Mouse (Mus musculus) frontal cortex, adult 2 months (tissue): Measurements from ENCODE around the gene Farp2. TPM values are rescaled to one million over a fixed set of nuclear protein-coding genes. Genes with fewer than 3 reads are reported as not detected.

Source experiments
- DNase-seq, 2 experiments: peaks; one replicate each; pipeline ENCODE4 v3.0.0; 2022; ENCODE audit warnings: low spot score in 1 of 2; ENCODE audit errors: extremely low spot score in 1 of 2
- polyA plus RNA-seq: library from polyadenylated mRNA; depleted of rRNA; stranded (reverse); fragments of >200 nt; gene quantifications from 2 replicates; pipeline ENCODE4 v1.2.3, GENCODE M21; 2012

The Farp2 gene
- polyA plus RNA-seq, 1 experiment = 4.9 TPM

DNA sequence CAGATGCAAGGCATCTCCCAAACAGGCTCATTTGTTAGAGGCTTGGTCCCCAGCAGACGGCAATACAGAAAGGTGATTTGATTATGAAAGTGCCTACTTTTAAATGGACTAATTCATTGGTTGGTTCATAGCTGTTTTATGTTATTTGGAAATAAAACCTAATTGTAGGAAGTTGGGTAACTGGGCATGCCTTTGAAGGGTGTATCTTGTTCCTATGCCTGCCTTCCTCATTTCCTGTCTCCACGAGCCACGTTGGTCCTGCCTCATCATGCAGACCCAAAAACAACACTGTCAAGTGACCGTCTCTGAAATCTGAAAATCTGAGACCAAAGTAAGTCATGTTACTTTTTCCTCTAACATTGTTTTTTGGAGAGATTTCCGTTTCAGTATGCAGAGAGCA is 39.5 kb downstream of the Farp2 start:
- DNase-seq = no peak

DNA sequence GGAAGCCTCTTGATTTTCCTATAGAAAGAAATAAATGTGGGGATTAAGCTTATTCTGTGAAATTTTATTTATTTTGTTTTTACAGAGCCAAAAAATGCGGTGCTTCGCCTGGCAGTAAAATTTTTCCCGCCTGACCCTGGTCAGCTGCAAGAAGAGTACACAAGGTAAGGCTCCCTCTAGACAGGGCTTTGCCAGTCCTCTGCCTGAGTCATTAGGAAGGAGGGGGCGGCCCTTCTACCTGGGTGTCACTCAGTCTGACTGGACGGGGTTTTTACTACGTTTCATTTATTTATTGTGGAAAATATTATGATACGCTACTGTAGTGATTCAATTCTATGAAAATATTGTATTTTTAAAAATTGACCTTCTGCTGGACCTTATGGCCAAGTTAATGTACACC is 51.3 kb downstream of the Farp2 start:
- DNase-seq = no peak

DNA sequence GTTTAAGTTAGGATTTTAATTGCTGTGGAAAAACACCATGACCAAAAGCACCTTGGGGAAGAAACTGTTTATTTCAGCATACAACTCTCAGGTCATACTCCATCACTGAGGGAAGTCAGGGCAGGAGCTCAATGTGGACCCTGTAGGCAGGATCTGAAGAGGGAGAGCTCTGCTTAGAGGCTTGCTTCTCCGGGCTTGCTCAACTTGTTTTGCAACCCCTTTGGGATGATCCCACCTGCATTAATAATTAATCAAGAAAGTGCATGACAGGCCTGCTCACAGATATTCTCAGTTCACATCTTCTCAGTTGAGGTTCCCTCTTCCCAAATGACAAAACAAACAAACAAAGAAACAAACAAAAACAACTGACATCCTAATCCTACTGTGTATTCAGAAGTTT is 51.8 kb downstream of the Farp2 start:
- no peak for DNase-seq

- DNase-seq = no peak
Observed at GRCm38 (mm10) chr1:93564781-93565180, 52.9 kb downstream of the Farp2 start.

DNA sequence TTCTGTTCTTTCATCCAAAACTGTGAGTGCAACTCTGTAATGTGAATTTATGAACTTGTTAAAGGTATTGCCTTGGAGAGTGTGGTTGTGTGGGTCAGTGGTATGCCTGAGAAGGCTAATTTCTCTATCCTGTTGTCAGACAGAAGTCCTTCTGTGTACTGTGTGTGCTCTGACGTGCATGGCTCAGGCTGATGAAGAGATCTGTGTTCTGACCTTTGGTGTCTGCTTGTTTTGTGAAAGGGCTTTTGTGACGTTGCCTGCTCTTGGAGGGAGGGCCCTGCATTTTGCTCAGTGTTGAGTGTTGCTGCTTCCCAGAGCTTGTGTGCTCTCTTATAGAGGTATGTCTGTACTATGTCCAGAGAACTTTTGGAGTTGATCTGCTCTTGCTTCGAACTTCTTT is 55.1 kb downstream of the Farp2 start:
- DNase-seq = no peak

DNA sequence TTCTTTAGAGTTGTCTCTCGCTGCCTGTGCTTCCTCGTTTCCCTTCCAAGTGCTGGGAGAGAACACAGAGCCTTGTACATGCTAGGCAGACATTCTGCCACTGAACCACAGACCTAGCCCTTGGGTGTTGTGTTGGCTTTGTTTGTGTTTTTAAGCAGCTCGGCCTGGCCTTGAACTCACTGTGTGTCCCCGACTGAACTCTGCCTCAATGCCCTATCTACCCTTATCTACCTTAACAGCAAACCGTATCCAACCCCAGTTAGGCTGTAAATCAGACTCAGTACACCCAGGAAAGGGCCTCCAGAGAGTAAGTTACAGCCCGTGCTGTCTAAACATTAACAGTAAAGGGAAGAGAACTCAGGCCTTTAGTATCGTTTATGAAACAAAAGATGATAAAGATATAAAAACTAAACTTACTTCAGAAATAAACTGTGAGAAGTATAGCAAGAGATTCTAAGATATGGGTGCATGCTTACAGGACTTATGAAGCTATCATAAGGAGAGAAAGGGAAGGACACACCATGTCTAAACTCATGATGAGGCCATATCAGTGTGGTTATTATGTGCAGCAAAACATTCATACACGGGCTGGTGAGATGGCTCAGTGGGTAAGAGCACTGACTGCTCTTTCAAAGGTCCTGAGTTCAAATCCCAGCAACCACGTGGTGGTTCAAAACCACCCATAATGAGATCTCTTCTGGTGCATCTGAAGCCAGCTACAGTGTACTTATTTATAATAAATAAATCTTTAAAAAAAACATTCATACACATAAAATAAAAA is 56.0 kb downstream of the Farp2 start:
- no peak for DNase-seq

DNA sequence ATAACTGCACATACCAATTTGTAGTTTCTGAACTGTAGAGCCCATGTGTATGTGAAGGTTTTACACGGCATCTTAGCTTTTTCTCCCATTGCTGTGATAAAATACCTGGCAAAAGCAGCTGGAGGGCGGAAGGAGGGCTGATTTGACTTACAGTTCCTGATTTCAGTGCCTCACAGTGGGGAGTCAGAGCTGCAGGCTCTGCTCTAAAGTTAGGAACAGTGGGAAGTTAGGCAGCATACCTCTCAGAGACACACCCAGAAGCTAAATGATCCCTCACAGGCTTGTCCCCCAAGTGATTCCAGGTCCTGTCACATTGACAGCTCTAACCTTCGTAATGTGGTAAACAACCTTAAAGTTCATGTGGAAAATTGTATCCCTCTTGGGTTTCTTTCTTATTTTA is 65.2 kb downstream of the Farp2 start:
- DNase-seq = peak in 1 of 2 experiments; percentile 17

DNA sequence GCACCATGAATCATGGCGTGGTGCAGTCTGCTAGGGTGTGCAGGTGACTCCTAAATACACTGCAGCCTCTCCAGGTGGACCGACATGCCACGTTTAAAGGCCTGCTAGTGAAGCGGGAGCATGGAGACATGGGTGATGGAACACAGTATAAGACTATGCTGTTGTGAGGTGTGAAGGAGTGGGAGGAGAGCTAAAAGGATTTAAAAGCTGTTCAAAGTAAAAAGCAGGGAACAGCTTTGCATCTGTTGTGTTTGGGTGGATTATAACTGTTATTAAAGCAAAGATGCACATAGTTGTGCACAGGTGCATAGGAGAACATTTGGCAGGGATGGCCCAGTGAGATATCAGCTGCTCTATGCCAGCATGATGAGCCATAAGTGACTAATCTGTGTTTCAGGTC is 66.0 kb downstream of the Farp2 start:
- DNase-seq = peak; percentile 57 to 60

- no peak for DNase-seq
Observed at GRCm38 (mm10) chr1:93581545-93581944, 69.7 kb downstream of the Farp2 start.

DNA sequence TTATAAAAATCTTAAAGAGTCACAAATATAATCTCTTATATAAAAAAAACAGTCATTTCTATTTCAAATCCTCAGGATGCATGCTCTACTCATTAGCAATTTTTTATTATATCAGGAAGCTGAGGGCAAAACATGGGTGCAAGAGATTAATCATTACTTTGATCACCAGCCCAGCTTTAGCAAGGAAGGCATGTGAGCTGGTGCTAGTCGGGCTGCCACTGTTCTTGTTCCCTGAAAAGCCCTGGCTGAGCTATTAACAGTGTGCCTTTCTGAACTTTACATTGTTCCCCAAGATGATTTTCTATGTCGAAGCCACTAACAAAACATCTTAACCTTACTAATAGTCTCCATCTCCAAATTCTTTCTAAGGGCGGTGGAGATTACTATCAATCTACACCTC is 76.5 kb downstream of the Farp2 start:
- DNase-seq = no peak

DNA sequence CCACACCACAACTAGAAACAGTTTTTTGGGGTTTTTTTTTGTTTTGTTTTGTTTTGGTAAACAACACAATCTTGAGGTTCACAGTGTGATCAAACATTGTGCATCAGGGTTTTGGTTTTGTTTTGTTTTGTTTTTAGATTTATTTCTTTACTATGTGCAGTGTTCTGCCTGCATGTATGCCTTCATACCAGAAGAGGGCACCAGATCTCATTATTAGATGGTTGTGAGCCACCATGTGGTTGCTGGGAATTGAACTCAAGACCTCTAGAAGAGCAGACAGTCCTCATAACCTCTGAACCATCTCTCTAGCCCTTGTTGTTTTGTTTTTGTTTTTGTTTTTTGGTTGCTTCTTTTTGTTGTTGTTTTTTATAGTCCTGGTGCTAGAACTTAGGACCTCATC is 82.1 kb downstream of the Farp2 start:
- no peak for DNase-seq

- no peak for DNase-seq
Observed at GRCm38 (mm10) chr1:93595916-93596315, 84.0 kb downstream of the Farp2 start.

DNA sequence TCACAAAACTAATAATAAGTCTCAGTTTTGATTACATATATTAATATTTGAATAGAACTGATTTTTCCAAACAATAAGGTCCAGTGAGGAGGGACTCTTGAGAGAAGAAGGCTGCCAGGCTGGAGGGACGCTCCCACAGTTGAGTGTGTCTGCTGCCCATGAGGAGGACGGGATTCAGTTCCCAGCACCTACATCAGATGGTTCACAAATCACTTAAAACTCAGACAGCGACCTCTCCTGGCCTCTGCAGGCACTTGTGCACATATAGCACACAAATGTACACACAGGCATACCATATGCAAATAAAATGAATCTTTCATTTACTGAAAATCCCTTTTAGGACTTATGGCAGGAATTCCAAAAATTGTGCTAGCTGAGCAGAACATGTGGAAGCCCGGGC is 91.0 kb downstream of the Farp2 start:
- DNase-seq = no peak

DNA sequence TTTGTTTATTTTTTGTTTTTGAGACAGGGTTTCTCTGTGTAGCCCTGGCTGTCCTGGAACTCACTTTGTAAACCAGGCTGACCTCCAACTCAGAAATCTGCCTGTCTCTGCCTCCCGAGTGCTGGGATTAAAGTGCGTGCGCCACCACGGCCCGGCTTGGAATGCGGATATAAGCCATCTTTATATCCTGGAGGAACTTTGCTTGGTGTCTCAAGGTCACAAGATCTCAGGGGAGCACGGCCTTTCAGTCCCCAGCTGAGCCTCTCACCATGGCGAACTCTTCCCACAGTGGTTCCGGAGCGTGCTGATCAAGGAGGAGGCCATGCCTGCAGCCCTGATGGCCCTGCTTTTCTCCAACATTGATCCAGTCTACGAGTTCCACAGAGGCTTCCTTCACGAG is 92.0 kb downstream of the Farp2 start:
- DNase-seq = no peak

DNA sequence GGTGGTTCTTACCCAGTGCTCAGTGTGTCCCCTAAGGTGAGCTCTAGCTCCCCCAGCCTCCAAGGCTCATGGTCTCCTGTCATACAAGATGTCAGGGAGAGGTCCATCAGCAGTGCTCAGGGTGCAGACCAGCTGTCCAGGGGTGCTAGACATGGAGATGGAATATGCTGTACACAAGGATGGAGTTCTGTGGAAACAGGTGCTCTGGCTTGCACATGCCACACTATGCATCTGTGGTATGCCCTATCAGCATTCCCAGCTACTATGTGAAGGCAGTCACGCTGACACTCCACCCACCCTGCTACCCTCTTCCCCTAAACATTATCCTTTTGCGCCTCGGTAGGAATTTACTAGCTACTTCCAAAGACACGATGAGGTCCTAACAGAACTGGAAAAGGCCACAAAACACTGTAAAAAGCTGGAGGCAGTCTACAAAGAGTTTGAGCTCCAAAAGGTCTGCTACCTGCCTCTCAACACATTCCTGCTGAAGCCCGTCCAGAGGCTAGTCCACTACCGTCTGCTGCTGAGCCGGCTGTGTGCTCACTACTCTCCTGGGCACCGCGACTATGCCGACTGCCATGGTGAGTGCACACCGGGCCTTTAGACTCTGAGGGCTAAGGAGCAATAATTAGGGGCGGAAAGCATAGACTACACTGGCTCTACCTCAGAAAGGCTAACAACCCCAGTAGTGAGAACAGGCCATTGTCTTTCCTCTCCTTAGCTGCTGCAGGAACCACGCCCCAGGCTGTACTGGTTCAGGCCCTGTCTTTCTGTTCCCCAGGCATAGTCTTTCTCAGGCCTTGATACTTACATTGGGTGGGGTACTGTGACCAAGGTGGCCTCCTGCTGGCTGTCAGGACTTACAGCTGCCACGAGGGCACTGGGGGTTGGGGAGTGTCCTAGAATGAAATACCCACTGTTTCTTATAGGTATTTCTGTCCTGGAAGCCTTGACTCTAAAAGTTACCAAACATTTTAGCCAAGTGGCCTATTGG is 95.5 kb downstream of the Farp2 start:
- DNase-seq = no peak

GRCm38 (mm10) chr1:93608696-93609245 is 96.9 kb downstream of the Farp2 start:
- DNase-seq = no peak

DNA sequence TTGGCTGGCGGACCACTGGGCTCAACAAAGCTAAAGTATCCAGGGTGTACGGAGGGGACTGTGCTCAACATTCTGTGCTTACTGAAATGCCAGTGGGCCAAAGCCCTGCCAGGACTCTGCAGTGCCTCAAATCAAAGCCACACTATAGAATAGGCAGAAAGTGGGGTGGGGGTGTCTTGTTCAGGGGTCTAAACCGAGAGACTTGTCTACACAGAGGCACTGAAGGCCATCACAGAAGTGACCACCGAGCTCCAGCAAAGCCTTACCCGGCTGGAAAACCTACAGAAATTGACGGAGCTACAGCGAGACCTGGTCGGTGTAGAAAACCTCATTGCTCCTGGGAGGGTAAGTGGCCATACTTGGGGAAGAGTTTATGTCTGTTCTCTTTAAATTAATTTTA is 97.9 kb downstream of the Farp2 start:
- no peak for DNase-seq

DNA sequence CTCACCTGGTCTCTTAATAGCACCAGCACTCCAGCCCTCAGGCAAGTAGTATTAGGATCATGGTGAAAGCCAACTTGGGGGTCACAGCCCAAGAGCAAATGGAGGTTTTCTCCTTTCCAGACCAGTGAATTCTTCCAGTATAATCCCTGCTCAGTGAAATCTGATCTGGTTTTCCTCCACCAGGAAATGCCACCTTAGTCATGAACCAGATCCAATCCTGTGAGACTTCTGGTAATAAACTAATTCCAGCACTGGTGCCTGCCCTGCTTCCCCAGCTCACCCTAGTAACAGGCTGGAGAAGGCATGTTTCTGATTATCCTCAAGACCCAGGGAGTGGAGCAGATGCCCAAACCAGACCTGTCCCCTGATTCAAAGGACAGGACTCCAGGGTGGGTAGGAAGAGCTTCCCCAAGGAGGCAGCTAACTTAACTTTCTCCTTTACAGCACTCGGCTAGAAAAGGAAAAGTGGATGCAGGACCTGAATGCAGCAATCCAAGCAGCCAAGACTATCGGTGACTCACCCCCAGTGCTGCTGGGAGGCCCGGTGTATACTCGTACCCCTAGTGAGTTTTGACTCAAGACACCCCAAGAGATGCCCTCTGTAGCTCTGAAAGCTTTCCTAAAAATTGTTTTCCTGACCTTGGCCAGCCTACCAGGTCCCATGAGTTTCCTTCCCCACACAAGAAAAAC is 106.3 kb downstream of the Farp2 start:
- no peak for DNase-seq

- DNase-seq = no peak
Observed at GRCm38 (mm10) chr1:93618948-93619347, 107.1 kb downstream of the Farp2 start.

DNA sequence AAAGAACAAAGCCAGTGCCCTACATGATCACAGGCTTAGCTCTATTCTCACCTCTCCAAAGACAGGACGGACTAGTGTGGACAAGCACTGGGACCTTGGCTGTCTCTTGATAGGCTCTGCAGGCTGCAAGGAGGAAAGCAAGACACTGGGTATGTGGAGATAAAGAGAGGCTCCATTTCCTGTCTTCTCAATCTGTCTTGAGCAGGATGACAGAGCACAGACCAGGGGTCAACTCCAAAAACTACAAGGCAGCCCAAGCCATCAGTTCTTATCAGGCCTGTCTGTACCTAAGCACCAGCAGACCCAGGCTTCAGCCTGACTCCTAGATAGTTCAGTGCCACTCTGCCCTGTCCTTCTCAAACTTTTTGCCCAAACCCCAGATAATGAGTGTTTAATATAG is 112.6 kb downstream of the Farp2 start:
- DNase-seq = no peak

- DNase-seq = no peak
Observed at GRCm38 (mm10) chr1:93630796-93631195, 118.9 kb downstream of the Farp2 start.
